Mouse (Mus musculus): ENCODE measurements around the gene Atg4d. TPM values are rescaled to one million over a fixed set of nuclear protein-coding genes. Genes with fewer than 3 reads are reported as not detected.
A peak's percentile ranks its signal among the peaks of the same experiment; 100 is the strongest.

Atg4d gene
- polyA plus RNA-seq, 1 experiment from 2014 or later: 45.3 TPM

- Histone ChIP-seq H3K27ac (ENCODE audit: low read depth, low read length) (no peak overlapping the region), H3K9me3 (ENCODE audit: control insufficient read depth, low read length) (no peaks in the 10 kb centered on the region), H3K4me2 (replicated peaks; ENCODE audit: low read depth, low read length) (peak overlapping the region; percentile 36), H3K4me3 (ENCODE audit: low read depth, low read length) (peak overlapping the region; percentile 12; the same call in 1 of the 2 replicates), H3K9ac (ENCODE audit: low read depth, low read length) (no peak overlapping the region; the same call in 1 of the 2 replicates), H3K27me3 (ENCODE audit: control insufficient read depth, insufficient read depth, low read length) (no peaks in the 10 kb centered on the region), H3K4me1 (replicated peaks; ENCODE audit: control insufficient read depth, insufficient read depth, low read length) (no peaks in the 10 kb centered on the region; the same call in 1 of the 2 replicates), H3K36me3 (ENCODE audit: control insufficient read depth, insufficient read depth, low read length) (no peaks in the 10 kb centered on the region)
- ATAC-seq (ENCODE audit: low FRiP score) (no peak), DNase-seq (ENCODE audit: low spot score) (peak; percentile 55)
- WGBS: 27% methylated on average over 26 of the region's 26 CpGs
These were observed 40.3 kb upstream of the Atg4d start for GRCm38 (mm10) chr9:21224576-21225414.

- no peaks in the 10 kb centered on the region for H3K27me3 ChIP-seq (ENCODE audit: control insufficient read depth, insufficient read depth, low read length)
- H3K4me2 ChIP-seq (replicated peaks; ENCODE audit: low read depth, low read length): peak overlapping the region; percentile 36
- peak overlapping the region; percentile 12; the same call in 1 of the 2 replicates for H3K4me3 ChIP-seq (ENCODE audit: low read depth, low read length)
- H3K4me1 ChIP-seq (replicated peaks; ENCODE audit: control insufficient read depth, insufficient read depth, low read length): no peaks in the 10 kb centered on the region; the same call in 1 of the 2 replicates
- H3K27ac ChIP-seq (ENCODE audit: low read depth, low read length): no peak overlapping the region
- H3K9ac ChIP-seq (ENCODE audit: low read depth, low read length): no peak overlapping the region; the same call in 1 of the 2 replicates
- DNase-seq (ENCODE audit: low spot score) (no peak), ATAC-seq (ENCODE audit: low FRiP score) (no peak)
- no peaks in the 10 kb centered on the region for H3K9me3 ChIP-seq (ENCODE audit: control insufficient read depth, low read length)
- WGBS: 20% methylated on average over 7 of the region's 7 CpGs
- no peaks in the 10 kb centered on the region for H3K36me3 ChIP-seq (ENCODE audit: control insufficient read depth, insufficient read depth, low read length)
These were observed 39.7 kb upstream of the Atg4d start for GRCm38 (mm10) chr9:21225415-21225758.

- Histone ChIP-seq H3K9ac (ENCODE audit: low read depth, low read length) (peak overlapping the region; percentile 31; the same call in 1 of the 2 replicates), H3K4me3 (ENCODE audit: low read depth, low read length) (0 out of 2 replicates have a peak overlapping the region, but pooled peaks have one; percentile 10), H3K4me1 (replicated peaks; ENCODE audit: control insufficient read depth, insufficient read depth, low read length) (no peaks in the 10 kb centered on the region; the same call in 1 of the 2 replicates), H3K27me3 (ENCODE audit: control insufficient read depth, insufficient read depth, low read length) (no peaks in the 10 kb centered on the region), H3K4me2 (replicated peaks; ENCODE audit: low read depth, low read length) (peak overlapping the region; percentile 28), H3K27ac (ENCODE audit: low read depth, low read length) (no peak overlapping the region), H3K9me3 (ENCODE audit: control insufficient read depth, low read length) (no peaks in the 10 kb centered on the region), H3K36me3 (ENCODE audit: control insufficient read depth, insufficient read depth, low read length) (no peaks in the 10 kb centered on the region)
- peak; percentile 23; the same call in 1 of the 2 replicates for ATAC-seq (ENCODE audit: low FRiP score)
- 20% methylated on average over 16 of the region's 16 CpGs for whole genome bisulfite sequencing
- peak; percentile 52 for DNase-seq (ENCODE audit: low spot score)
These were observed 37.8 kb upstream of the Atg4d start for GRCm38 (mm10) chr9:21227342-21227741.

DNA sequence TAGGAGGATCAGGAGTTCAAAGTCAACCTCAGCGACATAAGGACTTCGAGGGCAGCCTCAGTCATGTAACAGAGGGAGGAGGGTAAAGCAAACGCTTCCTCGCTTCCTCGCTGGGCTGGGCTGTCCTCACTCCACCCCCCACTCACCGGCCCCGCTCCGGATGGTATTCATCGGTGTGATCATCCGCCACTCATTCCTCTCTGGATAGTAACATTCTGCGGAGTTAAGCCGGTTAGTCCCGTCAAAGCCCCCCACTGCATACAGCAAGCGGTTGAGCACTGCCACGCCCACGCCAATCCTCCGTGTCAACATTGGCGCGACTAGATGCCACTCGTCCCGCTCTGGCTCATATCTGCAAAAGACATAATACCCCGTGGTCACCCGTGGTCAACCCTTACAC is 33.5 kb upstream of the Atg4d start:
- H3K9ac ChIP-seq (ENCODE audit: low read depth, low read length): no peak overlapping the region
- H3K4me2 ChIP-seq (replicated peaks; ENCODE audit: low read depth, low read length): no peak overlapping the region
- H3K27ac ChIP-seq (ENCODE audit: low read depth, low read length): no peak overlapping the region
- 0 out of 2 replicates have a peak, but pooled peaks cover 2% of the 10 kb centered on the region for H3K36me3 ChIP-seq (ENCODE audit: control insufficient read depth, insufficient read depth, low read length)
- no peak for ATAC-seq (ENCODE audit: low FRiP score)
- no peaks in the 10 kb centered on the region for H3K9me3 ChIP-seq (ENCODE audit: control insufficient read depth, low read length)
- no peaks in the 10 kb centered on the region; the same call in 1 of the 2 replicates for H3K4me1 ChIP-seq (replicated peaks; ENCODE audit: control insufficient read depth, insufficient read depth, low read length)
- 48% methylated on average over 23 of the region's 23 CpGs for WGBS
- no peak overlapping the region for H3K4me3 ChIP-seq (ENCODE audit: low read depth, low read length)
- H3K27me3 ChIP-seq (ENCODE audit: control insufficient read depth, insufficient read depth, low read length): no peaks in the 10 kb centered on the region
- no peak for DNase-seq (ENCODE audit: low spot score)

GRCm38 (mm10) chr9:21232867-21233266 is 32.2 kb upstream of the Atg4d start:
- H3K27ac ChIP-seq (ENCODE audit: low read depth, low read length): no peak overlapping the region
- ATAC-seq (ENCODE audit: low FRiP score): no peak
- no peak overlapping the region for H3K4me3 ChIP-seq (ENCODE audit: low read depth, low read length)
- H3K27me3 ChIP-seq (ENCODE audit: control insufficient read depth, insufficient read depth, low read length): no peaks in the 10 kb centered on the region
- no peaks in the 10 kb centered on the region for H3K9me3 ChIP-seq (ENCODE audit: control insufficient read depth, low read length)
- H3K9ac ChIP-seq (ENCODE audit: low read depth, low read length): no peak overlapping the region
- H3K36me3 ChIP-seq (ENCODE audit: control insufficient read depth, insufficient read depth, low read length): 0 out of 2 replicates have a peak, but pooled peaks cover 2% of the 10 kb centered on the region
- no peak overlapping the region for H3K4me2 ChIP-seq (replicated peaks; ENCODE audit: low read depth, low read length)
- DNase-seq (ENCODE audit: low spot score): no peak
- WGBS: 88% methylated on average over 5 of the region's 5 CpGs
- H3K4me1 ChIP-seq (replicated peaks; ENCODE audit: control insufficient read depth, insufficient read depth, low read length): peaks cover 6% of the 10 kb centered on the region

DNA sequence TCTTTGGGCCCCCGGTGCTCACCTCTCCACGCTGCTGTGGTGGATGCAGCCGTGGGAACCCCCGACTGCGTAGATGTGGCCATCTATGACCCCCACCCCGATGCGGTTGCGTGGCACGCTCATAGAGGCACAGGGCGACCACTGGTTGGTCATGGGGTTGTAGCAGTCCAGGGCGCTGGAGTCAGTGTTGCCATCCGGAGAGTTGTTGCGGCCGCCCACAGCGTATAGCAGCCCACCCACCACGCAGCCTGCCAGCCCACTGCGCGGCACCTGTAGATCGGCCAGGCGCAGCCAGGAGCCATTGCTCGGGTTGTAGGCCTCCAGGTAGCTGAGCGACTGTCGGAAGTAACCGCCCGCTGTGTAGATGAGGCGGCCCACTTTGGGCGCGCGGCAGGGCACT is 31.7 kb upstream of the Atg4d start:
- H3K4me1 ChIP-seq (replicated peaks; ENCODE audit: control insufficient read depth, insufficient read depth, low read length): peaks cover 7% of the 10 kb centered on the region
- no peak overlapping the region for H3K9ac ChIP-seq (ENCODE audit: low read depth, low read length)
- 0 out of 2 replicates have a peak, but pooled peaks cover 2% of the 10 kb centered on the region for H3K36me3 ChIP-seq (ENCODE audit: control insufficient read depth, insufficient read depth, low read length)
- 90% methylated on average over 28 of the region's 29 CpGs for WGBS
- H3K4me2 ChIP-seq (replicated peaks; ENCODE audit: low read depth, low read length): no peak overlapping the region
- H3K4me3 ChIP-seq (ENCODE audit: low read depth, low read length): no peak overlapping the region
- no peak for DNase-seq (ENCODE audit: low spot score)
- no peaks in the 10 kb centered on the region for H3K9me3 ChIP-seq (ENCODE audit: control insufficient read depth, low read length)
- no peak for ATAC-seq (ENCODE audit: low FRiP score)
- no peaks in the 10 kb centered on the region for H3K27me3 ChIP-seq (ENCODE audit: control insufficient read depth, insufficient read depth, low read length)
- H3K27ac ChIP-seq (ENCODE audit: low read depth, low read length): no peak overlapping the region

GRCm38 (mm10) chr9:21233805-21234204 is 31.3 kb upstream of the Atg4d start:
- Histone ChIP-seq H3K4me1 (replicated peaks; ENCODE audit: control insufficient read depth, insufficient read depth, low read length) (peaks cover 7% of the 10 kb centered on the region), H3K9ac (ENCODE audit: low read depth, low read length) (no peak overlapping the region), H3K4me2 (replicated peaks; ENCODE audit: low read depth, low read length) (no peak overlapping the region), H3K4me3 (ENCODE audit: low read depth, low read length) (no peak overlapping the region), H3K9me3 (ENCODE audit: control insufficient read depth, low read length) (no peaks in the 10 kb centered on the region), H3K27ac (ENCODE audit: low read depth, low read length) (no peak overlapping the region), H3K36me3 (ENCODE audit: control insufficient read depth, insufficient read depth, low read length) (0 out of 2 replicates have a peak, but pooled peaks cover 2% of the 10 kb centered on the region), H3K27me3 (ENCODE audit: control insufficient read depth, insufficient read depth, low read length) (no peaks in the 10 kb centered on the region)
- no peak for DNase-seq (ENCODE audit: low spot score)
- 75% methylated on average over 28 of the region's 28 CpGs for WGBS
- no peak for ATAC-seq (ENCODE audit: low FRiP score)

DNA sequence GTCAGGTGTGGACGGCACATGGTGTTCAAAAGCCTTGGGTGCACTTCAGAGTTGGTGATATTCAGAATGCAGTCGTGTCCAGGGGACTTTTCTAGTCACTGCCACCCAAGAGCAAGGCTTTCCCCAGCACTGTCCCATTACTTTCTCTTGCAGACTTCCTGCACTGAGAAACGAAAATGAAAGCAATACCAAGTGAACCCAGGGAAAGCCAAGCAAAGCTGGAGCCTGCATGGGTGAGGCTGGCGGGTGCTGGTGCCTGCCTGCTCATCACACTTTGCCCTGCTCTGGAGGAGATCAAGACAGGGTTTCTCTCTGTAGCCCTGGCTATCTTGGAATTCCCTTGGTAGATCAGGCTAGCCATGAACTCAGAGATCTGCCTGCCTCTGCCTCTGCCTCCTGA is 29.8 kb upstream of the Atg4d start:
- DNase-seq (ENCODE audit: low spot score) (no peak), ATAC-seq (ENCODE audit: low FRiP score) (no peak)
- H3K36me3 ChIP-seq (ENCODE audit: control insufficient read depth, insufficient read depth, low read length): 0 out of 2 replicates have a peak, but pooled peaks cover 2% of the 10 kb centered on the region
- H3K9me3 ChIP-seq (ENCODE audit: control insufficient read depth, low read length): no peaks in the 10 kb centered on the region
- H3K4me3 ChIP-seq (ENCODE audit: low read depth, low read length): no peak overlapping the region
- H3K27me3 ChIP-seq (ENCODE audit: control insufficient read depth, insufficient read depth, low read length): no peaks in the 10 kb centered on the region
- H3K4me2 ChIP-seq (replicated peaks; ENCODE audit: low read depth, low read length): no peak overlapping the region
- WGBS: 89% methylated on average over 4 of the region's 4 CpGs
- H3K4me1 ChIP-seq (replicated peaks; ENCODE audit: control insufficient read depth, insufficient read depth, low read length): peaks cover 7% of the 10 kb centered on the region
- no peak overlapping the region for H3K27ac ChIP-seq (ENCODE audit: low read depth, low read length)
- no peak overlapping the region for H3K9ac ChIP-seq (ENCODE audit: low read depth, low read length)
